Mouse (Mus musculus) cerebellum, adult 8-10 months (tissue): Measurements from ENCODE around the gene Dbf4.

Source experiments
- DNase-seq: peaks from one replicate; pipeline ENCODE4 v3.0.0; 2022

Dbf4 gene

GRCm38 (mm10) chr5:8422157-8422931, at the start of gene Dbf4, which contains the start of gene Slc25a40:
TSS of gene Dbf4 (minus strand) at chr5:8422716.
TSS of gene Slc25a40 (plus strand) at chr5:8422850.
- peak; percentile 87 for DNase-seq

GRCm38 (mm10) chr5:8456561-8456960, 34.0 kb upstream of the Dbf4 start:
- no peak for DNase-seq

- no peak for DNase-seq
These were observed 33.0 kb upstream of the Dbf4 start for GRCm38 (mm10) chr5:8455565-8455964.

- no peak for DNase-seq
These were observed 16.6 kb upstream of the Dbf4 start for GRCm38 (mm10) chr5:8439095-8439494.

GRCm38 (mm10) chr5:8437481-8438156, 15.1 kb upstream of the Dbf4 start:
- DNase-seq: no peak

- no peak for DNase-seq
These were observed 3.4 kb upstream of the Dbf4 start for GRCm38 (mm10) chr5:8425899-8426298.

GRCm38 (mm10) chr5:8424116-8424515, 1.6 kb upstream of the Dbf4 start:
- DNase-seq: no peak

GRCm38 (mm10) chr5:8422932-8423928, 714 bp upstream of the Dbf4 start:
- DNase-seq: peak; percentile 11

GRCm38 (mm10) chr5:8421424-8421823, 1.1 kb downstream of the Dbf4 start:
- DNase-seq: no peak

GRCm38 (mm10) chr5:8417443-8417842, 5.1 kb downstream of the Dbf4 start:
- no peak for DNase-seq

- DNase-seq: no peak
These were observed 5.7 kb downstream of the Dbf4 start for GRCm38 (mm10) chr5:8416683-8417413.

GRCm38 (mm10) chr5:8408746-8409145, 13.8 kb downstream of the Dbf4 start:
- no peak for DNase-seq

- no peak for DNase-seq
These were observed 24.8 kb downstream of the Dbf4 start for GRCm38 (mm10) chr5:8397587-8398249.

GRCm38 (mm10) chr5:8393891-8394583, 28.5 kb downstream of the Dbf4 start:
- DNase-seq: no peak

GRCm38 (mm10) chr5:8374297-8374906, 48.1 kb downstream of the Dbf4 start:
- DNase-seq: no peak

- no peak for DNase-seq
These were observed 49.1 kb downstream of the Dbf4 start for GRCm38 (mm10) chr5:8373415-8373814.

- DNase-seq: no peak
These were observed 53.7 kb downstream of the Dbf4 start for GRCm38 (mm10) chr5:8368781-8369180.

GRCm38 (mm10) chr5:8368328-8368692, 54.2 kb downstream of the Dbf4 start:
- no peak for DNase-seq

GRCm38 (mm10) chr5:8367614-8368327, 54.7 kb downstream of the Dbf4 start, which contains the start of gene Adam22:
TSS of gene Adam22 (minus strand) at chr5:8368160.
- DNase-seq: peak; percentile 97
